Mouse (Mus musculus) adipose tissue, adult 10 weeks (tissue): Measurements from ENCODE around the gene Limk1. TPM values are rescaled to one million over a fixed set of nuclear protein-coding genes. Genes with fewer than 3 reads are reported as not detected.

Experiments used
- polyA plus RNA-seq: library from polyadenylated mRNA; stranded (reverse); fragments of 350-450 nt; fragmentation: Illumina TruSeq; extraction: RNeasy Lipid Tissue Mini Kit (QIAGEN cat#74804); gene quantifications from one replicate; pipeline ENCODE4 v1.2.3, GENCODE M21; 2014; ENCODE audit warnings: low read depth, low replicate concordance

The Limk1 gene
- 8.1 TPM for polyA plus RNA-seq

GRCm38 (mm10) chr5:134688086-134688717, at the start of gene Limk1:
TSS of gene Limk1 (minus strand) at chr5:134688598.

GRCm38 (mm10) chr5:134639269-134639682, 49.1 kb downstream of the Limk1 start, which contains the start of gene Eif4h:
TSS of gene Eif4h (minus strand) at chr5:134639490.

GRCm38 (mm10) chr5:134614802-134615201, 73.6 kb downstream of the Limk1 start, which contains the start of gene Lat2:
TSS of gene Lat2 (minus strand) at chr5:134615025.

Other genes with a start within 250 kb of the Limk1 start
- gene Gtf2ird1, start 231.9 kb downstream of the Limk1 start, polyA plus RNA-seq = 65.2 TPM
- gene Clip2, start 136.2 kb downstream of the Limk1 start, polyA plus RNA-seq = 11.2 TPM
- gene Syna, start 128.4 kb downstream of the Limk1 start, polyA plus RNA-seq = 1.6 TPM
- gene Rfc2, start 107.2 kb downstream of the Limk1 start, polyA plus RNA-seq = 63.9 TPM
- gene Lat2, start 73.6 kb downstream of the Limk1 start, polyA plus RNA-seq = 6.7 TPM
- 186 TPM for gene Eif4h, start 49.1 kb downstream of the Limk1 start, polyA plus RNA-seq
- 68.2 TPM for gene Eln, start 58.7 kb upstream of the Limk1 start, polyA plus RNA-seq
- 2.6 TPM for gene Tmem270, start 218.1 kb upstream of the Limk1 start, polyA plus RNA-seq
- not detected for gene Cldn13, start 226.9 kb upstream of the Limk1 start, polyA plus RNA-seq
- 47.4 TPM for gene Mettl27, start 243.8 kb upstream of the Limk1 start, polyA plus RNA-seq